Mouse (Mus musculus) liver (tissue): ENCODE results near the gene Hnrnph1.
A peak's percentile ranks its signal among the peaks of the same experiment; 100 is the strongest.

Source experiments
- DNase-seq: peaks from one replicate; pipeline ENCODE4 v3.0.0-alpha.2; 2020; ENCODE audit warnings: mixed read lengths

Hnrnph1 gene

DNA sequence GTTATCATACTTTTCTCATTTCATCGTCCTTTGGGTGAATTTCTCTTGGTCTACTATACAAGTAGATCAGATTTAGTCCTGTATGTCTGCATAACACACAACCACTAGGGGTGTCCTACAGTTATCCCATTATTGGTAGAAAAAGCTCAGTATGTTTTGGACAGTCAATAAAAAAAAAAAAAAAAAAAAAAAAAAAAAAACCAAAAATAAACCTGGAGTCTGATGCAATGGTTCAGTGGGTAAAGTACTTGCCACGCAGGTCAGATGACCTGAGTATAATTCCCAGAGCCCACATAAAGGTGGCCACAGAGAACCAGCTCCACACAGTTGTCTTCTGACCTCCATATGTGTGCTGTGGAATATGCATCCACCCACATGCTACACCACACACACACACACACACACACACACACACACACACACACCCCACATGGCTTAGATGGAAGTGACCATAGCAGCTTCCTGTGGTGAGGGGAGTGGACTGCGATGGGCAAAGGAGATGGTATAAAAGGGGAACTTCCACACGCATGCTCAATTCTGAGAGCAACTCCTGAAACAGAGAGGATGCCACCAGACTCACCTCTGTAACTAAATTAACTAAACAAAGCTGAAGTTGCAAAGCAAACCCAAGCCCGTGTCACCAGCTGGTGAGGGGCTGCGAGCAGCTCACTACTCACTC, 38.9 kb downstream of the Hnrnph1 start:
- no peak for DNase-seq

- no peak for DNase-seq
These were observed 41.1 kb downstream of the Hnrnph1 start for GRCm38 (mm10) chr11:50417856-50418255.

- no peak for DNase-seq
These were observed 44.7 kb downstream of the Hnrnph1 start for GRCm38 (mm10) chr11:50421461-50421860.

GRCm38 (mm10) chr11:50421934-50422780, 45.4 kb downstream of the Hnrnph1 start:
- DNase-seq = peak; percentile 92

DNA sequence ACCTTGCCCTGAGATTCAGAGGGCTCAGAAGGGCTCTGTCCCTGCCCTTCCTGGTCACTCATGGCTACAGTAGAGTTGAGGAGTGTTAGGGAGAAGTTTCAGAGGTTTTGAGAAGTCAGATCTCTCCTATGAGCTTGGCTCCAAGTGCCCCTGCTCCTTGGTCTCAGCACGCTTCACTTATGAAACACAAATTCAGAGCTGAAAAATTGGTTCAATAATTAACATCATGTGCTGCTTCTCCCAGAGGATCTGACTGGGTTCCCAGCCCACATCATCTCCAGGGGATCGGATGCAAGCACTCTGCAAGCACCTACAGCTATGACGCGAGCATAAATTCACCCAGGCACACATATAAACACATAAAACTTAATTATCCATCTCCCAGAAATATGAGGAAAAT, 49.3 kb downstream of the Hnrnph1 start:
- no peak for DNase-seq

DNA sequence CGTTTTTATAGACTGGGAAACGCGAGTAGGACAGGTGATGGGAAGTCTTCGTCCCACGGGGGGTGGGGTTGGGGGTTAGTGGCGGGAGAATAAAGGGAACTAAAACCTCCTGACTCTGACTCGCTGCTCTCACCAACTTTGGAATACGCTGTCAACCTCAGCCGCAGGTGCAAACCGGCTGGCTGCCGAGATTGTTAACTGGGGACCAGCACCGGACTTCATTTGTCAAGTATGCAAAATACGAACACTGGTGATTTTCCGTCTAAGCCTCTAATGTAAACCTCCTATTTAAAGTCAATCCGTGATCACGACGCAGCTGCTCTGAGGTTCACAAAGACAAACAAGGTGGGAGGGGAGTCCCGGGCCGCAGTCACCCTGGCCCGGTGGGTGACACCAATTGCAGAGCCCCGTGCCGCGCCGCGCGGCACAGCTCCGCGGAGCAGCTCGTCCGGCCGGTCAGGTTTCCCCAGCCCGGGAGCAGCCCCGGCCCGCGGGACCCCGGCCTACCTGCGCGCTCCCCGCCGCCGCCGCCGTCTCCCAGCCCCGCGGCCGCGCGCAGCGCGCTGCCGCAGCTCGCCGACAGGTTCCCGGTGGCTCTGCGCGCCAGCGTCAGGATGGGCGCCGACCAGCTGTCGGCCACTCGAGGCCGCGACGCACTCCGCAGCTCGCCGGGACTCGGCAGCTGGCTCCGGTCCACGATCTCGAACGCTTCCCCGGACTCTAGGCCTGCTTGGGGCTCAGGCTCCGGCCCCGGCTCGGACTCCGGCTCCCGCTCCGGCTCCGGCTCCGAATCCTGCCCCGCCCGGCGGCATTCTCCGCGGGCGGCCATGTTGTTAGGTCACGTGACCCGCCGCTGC, 53.7 kb downstream of the Hnrnph1 start, which contains the start of gene Rufy1:
Gene Rufy1 (minus strand): TSS at position 849 of the 857 bp plus-strand sequence.
- DNase-seq = peak; percentile 88

DNA sequence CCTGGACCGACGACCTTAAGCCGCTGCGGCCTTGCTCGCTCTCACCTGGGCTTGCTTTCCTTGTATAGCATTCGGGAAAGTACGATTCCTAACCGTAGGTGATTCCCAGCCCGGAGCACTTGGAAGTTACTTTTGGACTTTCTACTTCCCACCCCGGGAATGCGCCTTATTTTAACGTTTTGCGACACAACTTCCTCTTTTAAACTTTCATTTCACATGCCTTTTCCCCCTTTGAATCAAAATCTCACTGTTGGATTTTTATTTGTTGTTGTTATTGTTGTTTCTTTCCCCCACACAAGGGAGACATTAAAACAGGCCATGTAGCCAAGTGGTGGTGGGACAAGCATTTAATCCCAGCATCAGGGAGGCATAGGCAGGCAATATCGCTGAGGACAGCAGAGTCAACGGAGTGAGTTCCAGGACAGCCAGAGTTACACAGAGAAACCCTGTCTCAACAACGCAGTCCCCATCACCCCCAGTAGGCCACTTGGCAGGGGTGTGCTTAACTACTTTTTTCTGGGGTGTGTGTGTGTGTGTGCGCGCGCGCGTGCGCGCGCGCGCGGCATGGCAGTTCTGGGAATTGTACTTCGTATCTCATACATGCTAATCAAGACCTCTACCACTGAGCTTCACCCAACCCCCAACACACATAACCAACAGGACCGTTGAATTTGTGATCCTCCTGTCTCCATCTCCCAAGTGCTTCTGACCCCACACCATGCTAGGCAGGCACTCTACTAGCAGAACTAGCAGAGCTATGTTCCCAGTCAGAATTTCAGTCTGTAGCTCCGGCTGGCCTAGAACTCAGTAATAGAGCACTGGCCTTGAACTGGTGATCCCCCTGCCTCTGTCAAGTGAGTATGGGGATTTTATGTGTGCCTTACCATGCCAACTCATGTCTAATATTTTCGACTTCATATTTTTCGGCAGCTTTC, 54.6 kb downstream of the Hnrnph1 start:
- peak; percentile 72 for DNase-seq

DNA sequence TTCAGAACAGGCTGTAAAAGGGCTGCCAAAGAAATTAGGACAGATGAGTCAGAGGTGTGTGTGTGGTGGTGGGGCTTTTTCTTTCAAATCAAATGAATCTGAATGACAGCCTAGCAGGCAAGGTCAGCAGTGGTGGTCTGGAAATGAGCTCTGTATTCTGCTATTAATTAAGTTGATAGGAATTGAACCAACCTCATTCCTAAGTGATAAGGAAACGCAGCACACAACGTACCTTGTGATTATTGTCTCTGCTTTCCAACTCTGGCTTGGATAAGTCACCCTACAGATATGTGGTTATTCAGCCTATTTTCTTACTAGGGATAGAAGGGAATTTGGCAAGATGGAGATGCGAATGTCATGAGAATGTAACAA, 55.3 kb downstream of the Hnrnph1 start:
- no peak for DNase-seq

DNA sequence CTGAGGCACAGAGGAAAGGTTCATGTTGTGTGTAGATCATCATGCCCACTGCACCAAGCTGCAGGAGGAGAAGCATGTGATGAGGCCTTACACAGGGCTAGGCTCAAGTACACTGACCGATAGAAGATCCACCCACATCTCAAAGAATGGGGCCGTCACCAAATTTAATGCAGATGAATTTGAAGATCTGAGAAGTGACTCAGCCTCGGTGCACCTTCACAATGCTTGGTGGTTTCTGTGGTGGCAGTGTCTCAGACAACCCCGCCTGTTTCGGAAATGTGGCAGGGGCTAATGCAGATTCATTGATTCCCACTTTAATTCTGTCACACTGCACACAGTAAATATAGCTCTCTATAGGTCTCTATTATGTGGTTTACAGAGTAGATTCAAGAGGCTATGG, 56.1 kb downstream of the Hnrnph1 start:
- DNase-seq = no peak
